Mouse (Mus musculus): ENCODE measurements at regions not wholly inside any gene's neighbourhood (a gene's known extent, or its start where the extent isn't known, plus 50 kb on each side); places are given as distances from the start of the nearest gene placed in this dataset.

- peaks cover 5% of the 10 kb centered on the region for H3K4me1 ChIP-seq
- H3K27ac ChIP-seq, result no peak overlapping the region
- no peak overlapping the region for H3K9ac ChIP-seq
- no peaks in the 10 kb centered on the region for H3K36me3 ChIP-seq
- H3K4me2 ChIP-seq, result no peak overlapping the region
- H3K4me3 ChIP-seq, result no peak overlapping the region
- 44% methylated on average over 6 of the region's 6 CpGs for WGBS (ENCODE audit: insufficient replicate concordance)
- H3K27me3 ChIP-seq (replicated peaks), result no peaks in the 10 kb centered on the region
- no peak for ATAC-seq
- no peaks in the 10 kb centered on the region for H3K9me3 ChIP-seq (replicated peaks)
These were observed 250.5 kb downstream of the Lyplal1 start for GRCm38 (mm10) chr1:185866612-185867011.

GRCm38 (mm10) chr1:185867018-185867417 lies 250.1 kb downstream of the Lyplal1 start:
- H3K4me2 ChIP-seq, result no peak overlapping the region
- H3K9me3 ChIP-seq (replicated peaks), result no peaks in the 10 kb centered on the region
- H3K27me3 ChIP-seq (replicated peaks), result no peaks in the 10 kb centered on the region
- no peaks in the 10 kb centered on the region for H3K36me3 ChIP-seq
- WGBS (ENCODE audit: insufficient replicate concordance), result 69% methylated on average over 4 of the region's 4 CpGs
- H3K27ac ChIP-seq, result no peak overlapping the region
- H3K9ac ChIP-seq, result no peak overlapping the region
- no peak for ATAC-seq
- no peak overlapping the region for H3K4me3 ChIP-seq
- peaks cover 1% of the 10 kb centered on the region; the same call in 1 of the 2 replicates for H3K4me1 ChIP-seq

GRCm38 (mm10) chr1:185868721-185869120 lies 248.4 kb downstream of the Lyplal1 start:
- Histone ChIP-seq H3K27ac (no peak overlapping the region), H3K4me2 (no peak overlapping the region), H3K9ac (no peak overlapping the region), H3K4me1 (no peaks in the 10 kb centered on the region), H3K27me3 (replicated peaks) (no peaks in the 10 kb centered on the region), H3K9me3 (replicated peaks) (no peaks in the 10 kb centered on the region), H3K4me3 (no peak overlapping the region), H3K36me3 (no peaks in the 10 kb centered on the region)
- WGBS (ENCODE audit: insufficient replicate concordance), result 67% methylated on average over 4 of the region's 4 CpGs
- ATAC-seq, result no peak

- no peak overlapping the region for H3K4me2 ChIP-seq
- 72% methylated on average over 1 of the region's 1 CpGs for WGBS (ENCODE audit: insufficient replicate concordance)
- H3K27me3 ChIP-seq (replicated peaks), result no peaks in the 10 kb centered on the region
- no peaks in the 10 kb centered on the region for H3K36me3 ChIP-seq
- no peak for ATAC-seq
- H3K9ac ChIP-seq, result no peak overlapping the region
- H3K4me3 ChIP-seq, result no peak overlapping the region
- H3K27ac ChIP-seq, result no peak overlapping the region
- H3K4me1 ChIP-seq, result no peaks in the 10 kb centered on the region
- H3K9me3 ChIP-seq (replicated peaks), result no peaks in the 10 kb centered on the region
These were observed 230.1 kb downstream of the Lyplal1 start for GRCm38 (mm10) chr1:185887031-185887430.

GRCm38 (mm10) chr1:185891814-185892213 lies 225.3 kb downstream of the Lyplal1 start:
- Histone ChIP-seq H3K4me1 (no peaks in the 10 kb centered on the region), H3K4me2 (no peak overlapping the region), H3K36me3 (no peaks in the 10 kb centered on the region), H3K9me3 (replicated peaks) (no peaks in the 10 kb centered on the region), H3K27ac (no peak overlapping the region), H3K9ac (no peak overlapping the region), H3K4me3 (no peak overlapping the region), H3K27me3 (replicated peaks) (no peaks in the 10 kb centered on the region)
- whole genome bisulfite sequencing (ENCODE audit: insufficient replicate concordance), result 57% methylated on average over 4 of the region's 4 CpGs
- no peak for ATAC-seq

- no peak for ATAC-seq
- H3K27ac ChIP-seq, result no peak overlapping the region
- no peaks in the 10 kb centered on the region for H3K4me1 ChIP-seq
- no peak overlapping the region for H3K4me2 ChIP-seq
- H3K4me3 ChIP-seq, result no peak overlapping the region
- H3K9ac ChIP-seq, result no peak overlapping the region
- no peaks in the 10 kb centered on the region for H3K9me3 ChIP-seq (replicated peaks)
- 71% methylated on average over 4 of the region's 4 CpGs for WGBS (ENCODE audit: insufficient replicate concordance)
- H3K27me3 ChIP-seq (replicated peaks), result no peaks in the 10 kb centered on the region
- no peaks in the 10 kb centered on the region for H3K36me3 ChIP-seq
These were observed 223.7 kb downstream of the Lyplal1 start for GRCm38 (mm10) chr1:185893421-185893820.

GRCm38 (mm10) chr1:185898475-185898874 lies 218.6 kb downstream of the Lyplal1 start:
- Histone ChIP-seq H3K4me1 (no peaks in the 10 kb centered on the region), H3K9ac (no peak overlapping the region), H3K27ac (no peak overlapping the region), H3K4me3 (no peak overlapping the region), H3K27me3 (replicated peaks) (no peaks in the 10 kb centered on the region), H3K9me3 (replicated peaks) (no peaks in the 10 kb centered on the region), H3K4me2 (no peak overlapping the region), H3K36me3 (no peaks in the 10 kb centered on the region)
- 59% methylated on average over 9 of the region's 9 CpGs for WGBS (ENCODE audit: insufficient replicate concordance)
- no peak for ATAC-seq

- ATAC-seq, result no peak
- Histone ChIP-seq H3K36me3 (no peaks in the 10 kb centered on the region), H3K27ac (no peak overlapping the region), H3K4me1 (no peaks in the 10 kb centered on the region), H3K27me3 (replicated peaks) (no peaks in the 10 kb centered on the region), H3K9me3 (replicated peaks) (no peaks in the 10 kb centered on the region), H3K9ac (no peak overlapping the region), H3K4me2 (no peak overlapping the region), H3K4me3 (no peak overlapping the region)
- WGBS (ENCODE audit: insufficient replicate concordance), result 59% methylated on average over 3 of the region's 3 CpGs
These were observed 216.8 kb downstream of the Lyplal1 start for GRCm38 (mm10) chr1:185900316-185900715.

GRCm38 (mm10) chr1:185902395-185902794 lies 214.7 kb downstream of the Lyplal1 start:
- Histone ChIP-seq H3K4me1 (no peaks in the 10 kb centered on the region), H3K9me3 (replicated peaks) (no peaks in the 10 kb centered on the region), H3K36me3 (no peaks in the 10 kb centered on the region), H3K27me3 (replicated peaks) (no peaks in the 10 kb centered on the region), H3K4me2 (no peak overlapping the region), H3K9ac (no peak overlapping the region), H3K27ac (no peak overlapping the region), H3K4me3 (no peak overlapping the region)
- WGBS (ENCODE audit: insufficient replicate concordance), result 61% methylated on average over 3 of the region's 3 CpGs
- ATAC-seq, result no peak

- Histone ChIP-seq H3K27ac (no peak overlapping the region), H3K4me1 (no peaks in the 10 kb centered on the region), H3K4me2 (no peak overlapping the region), H3K4me3 (no peak overlapping the region), H3K36me3 (no peaks in the 10 kb centered on the region), H3K9ac (no peak overlapping the region), H3K27me3 (replicated peaks) (no peaks in the 10 kb centered on the region), H3K9me3 (replicated peaks) (no peaks in the 10 kb centered on the region)
- 32% methylated on average over 7 of the region's 7 CpGs for WGBS (ENCODE audit: insufficient replicate concordance)
- no peak for ATAC-seq
These were observed 211.4 kb downstream of the Lyplal1 start for GRCm38 (mm10) chr1:185905666-185906065.

GRCm38 (mm10) chr1:185915579-185915978 lies 201.5 kb downstream of the Lyplal1 start:
- ATAC-seq, result no peak
- WGBS (ENCODE audit: insufficient replicate concordance), result 61% methylated on average over 2 of the region's 2 CpGs
- Histone ChIP-seq H3K4me2 (no peak overlapping the region), H3K9ac (no peak overlapping the region), H3K4me1 (no peaks in the 10 kb centered on the region), H3K4me3 (no peak overlapping the region), H3K27ac (no peak overlapping the region), H3K9me3 (replicated peaks) (no peaks in the 10 kb centered on the region), H3K36me3 (no peaks in the 10 kb centered on the region), H3K27me3 (replicated peaks) (no peaks in the 10 kb centered on the region)

- 47% methylated on average over 1 of the region's 1 CpGs for WGBS (ENCODE audit: insufficient replicate concordance)
- H3K4me3 ChIP-seq, result no peak overlapping the region
- H3K27me3 ChIP-seq (replicated peaks), result no peaks in the 10 kb centered on the region
- no peak for ATAC-seq
- H3K27ac ChIP-seq, result no peak overlapping the region
- H3K4me1 ChIP-seq, result no peaks in the 10 kb centered on the region
- H3K4me2 ChIP-seq, result no peak overlapping the region
- no peaks in the 10 kb centered on the region for H3K9me3 ChIP-seq (replicated peaks)
- no peaks in the 10 kb centered on the region for H3K36me3 ChIP-seq
- H3K9ac ChIP-seq, result no peak overlapping the region
These were observed 198.4 kb downstream of the Lyplal1 start for GRCm38 (mm10) chr1:185918663-185919062.

- ATAC-seq, result no peak
- Histone ChIP-seq H3K4me3 (no peak overlapping the region), H3K9me3 (replicated peaks) (0 out of 2 replicates have a peak, but pooled peaks cover 4% of the 10 kb centered on the region), H3K27me3 (replicated peaks) (no peaks in the 10 kb centered on the region), H3K27ac (no peak overlapping the region), H3K36me3 (no peaks in the 10 kb centered on the region), H3K4me1 (no peaks in the 10 kb centered on the region), H3K4me2 (no peak overlapping the region), H3K9ac (no peak overlapping the region)
- 51% methylated on average over 2 of the region's 2 CpGs for WGBS (ENCODE audit: insufficient replicate concordance)
These were observed 193.4 kb downstream of the Lyplal1 start for GRCm38 (mm10) chr1:185923723-185924122.
